Mouse (Mus musculus) lung, postnatal 25 days (tissue): ENCODE results near the gene Dbn1.

Experiments
- DNase-seq: peaks from one replicate; pipeline ENCODE4 v3.0.0; 2022; ENCODE audit warnings: low spot score

The Dbn1 gene

GRCm38 (mm10) chr13:55510668-55511491, 23.0 kb upstream of the Dbn1 start:
- peak; percentile 84 for DNase-seq

GRCm38 (mm10) chr13:55510332-55510667, 22.4 kb upstream of the Dbn1 start:
- no peak for DNase-seq

- no peak for DNase-seq
Observed at GRCm38 (mm10) chr13:55508531-55508930, 20.6 kb upstream of the Dbn1 start.

GRCm38 (mm10) chr13:55507877-55508276, 20.0 kb upstream of the Dbn1 start:
- DNase-seq: no peak

GRCm38 (mm10) chr13:55506697-55507096, 18.8 kb upstream of the Dbn1 start:
- DNase-seq: no peak

GRCm38 (mm10) chr13:55505810-55506209, 17.9 kb upstream of the Dbn1 start:
- DNase-seq: no peak

GRCm38 (mm10) chr13:55504390-55504789, 16.5 kb upstream of the Dbn1 start:
- no peak for DNase-seq

- DNase-seq: no peak
Observed at GRCm38 (mm10) chr13:55502405-55502804, 14.5 kb upstream of the Dbn1 start.

GRCm38 (mm10) chr13:55500575-55500974, 12.7 kb upstream of the Dbn1 start:
- DNase-seq: peak; percentile 75

- no peak for DNase-seq
Observed at GRCm38 (mm10) chr13:55498906-55499305, 11.0 kb upstream of the Dbn1 start.

- no peak for DNase-seq
Observed at GRCm38 (mm10) chr13:55496661-55497060, 8.8 kb upstream of the Dbn1 start.

GRCm38 (mm10) chr13:55495702-55496101, 7.8 kb upstream of the Dbn1 start:
- DNase-seq: no peak

- DNase-seq: peak; percentile 45
Observed at GRCm38 (mm10) chr13:55494883-55495621, 7.1 kb upstream of the Dbn1 start.

GRCm38 (mm10) chr13:55494257-55494656, 6.3 kb upstream of the Dbn1 start:
- no peak for DNase-seq

- DNase-seq: no peak
Observed at GRCm38 (mm10) chr13:55486916-55487577, 864 bp downstream of the Dbn1 start.

GRCm38 (mm10) chr13:55486029-55486794, 1.7 kb downstream of the Dbn1 start:
- DNase-seq: no peak

GRCm38 (mm10) chr13:55484520-55485088, 3.3 kb downstream of the Dbn1 start:
- no peak for DNase-seq

- no peak for DNase-seq
Observed at GRCm38 (mm10) chr13:55483593-55483992, 4.3 kb downstream of the Dbn1 start.

- DNase-seq: no peak
Observed at GRCm38 (mm10) chr13:55483071-55483470, 4.8 kb downstream of the Dbn1 start.

- no peak for DNase-seq
Observed at GRCm38 (mm10) chr13:55482542-55482941, 5.4 kb downstream of the Dbn1 start.

- DNase-seq: no peak
Observed at GRCm38 (mm10) chr13:55479929-55480328, 8.0 kb downstream of the Dbn1 start.

GRCm38 (mm10) chr13:55479008-55479407, 8.9 kb downstream of the Dbn1 start:
- no peak for DNase-seq
